Mouse (Mus musculus): ENCODE measurements around the gene Ssh2.

GRCm38 (mm10) chr11:77216761-77217130 is 659 bp downstream of the Ssh2 start:
- no peak for TF ChIP-seq CTCF (conservative IDR thresholded peaks at IDR 0.05; ENCODE audit: low read length)
- no peak for TF ChIP-seq POU5F1 (IDR thresholded peaks at IDR 0.05; ENCODE audit: borderline replicate concordance, low read length)
- no peak for TF ChIP-seq NANOG (IDR thresholded peaks at IDR 0.05; ENCODE audit: borderline replicate concordance, low read length)
